8 mouse cellular contexts compared by ENCODE assay signal in the genomic region with DNA sequence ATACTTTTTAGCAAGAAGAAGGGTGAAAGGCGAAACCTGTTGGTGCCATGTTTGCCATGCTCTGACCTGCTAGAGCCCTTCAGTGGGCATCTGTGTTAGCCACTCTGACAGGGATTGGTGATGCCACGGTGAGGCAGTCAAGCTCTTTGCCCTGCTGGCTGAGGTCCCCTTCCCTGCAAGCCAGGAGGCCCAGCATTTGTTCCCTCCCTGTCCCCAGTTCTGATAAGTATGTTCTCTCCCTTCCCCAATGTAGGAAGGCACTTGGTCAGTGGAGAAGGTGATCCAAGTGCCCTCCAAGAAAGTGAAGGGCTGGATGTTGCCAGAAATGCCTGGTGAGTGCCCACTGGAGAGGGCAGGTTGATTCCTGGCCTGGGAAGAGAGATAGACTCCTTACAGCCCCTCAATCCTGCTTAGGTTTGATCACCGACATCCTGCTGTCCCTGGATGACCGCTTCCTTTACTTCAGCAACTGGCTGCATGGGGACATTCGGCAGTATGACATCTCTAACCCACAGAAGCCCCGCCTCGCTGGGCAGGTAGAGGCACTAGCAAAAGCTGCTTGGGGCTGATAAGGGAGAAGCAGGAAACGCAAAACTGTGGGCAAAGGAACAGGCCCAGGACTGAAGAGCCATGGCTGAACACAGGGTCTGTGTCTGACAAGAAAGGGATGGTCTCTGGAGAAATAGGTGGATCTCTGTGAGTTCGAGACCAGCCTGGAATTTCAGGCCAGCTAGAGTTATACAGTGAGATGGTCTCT. TPM values are rescaled to one million over a fixed set of nuclear protein-coding genes. Genes with fewer than 3 reads are reported as not detected.
DNase-seq lines count a peak whose midpoint lies in the region; ATAC-seq lines count a peak whose summit lies in the region.
"Not testable (repeated sequence)": the region's sequence is repeated elsewhere in the genome, so short reads cannot be mapped to it uniquely, and the experiment has no call there.

No protein-coding gene starts in this region.

- not testable (repeated sequence) for H3K27me3 ChIP-seq in liver, embryonic 11.5 days (replicated peaks; ENCODE audit: control insufficient read depth, insufficient read depth, low read length); liver, embryonic 16.5 days (ENCODE audit: control insufficient read depth, insufficient read depth, low read depth, low read length)

- peak overlapping the region; percentile 30; the same call in 1 of the 2 replicates for H3K27ac ChIP-seq in liver, embryonic 11.5 days (ENCODE audit: low read depth, low read length)
- H3K27ac ChIP-seq in liver, embryonic 16.5 days (ENCODE audit: low read length) = peak overlapping the region; percentile 80

- DNase-seq in 416B (ENCODE audit: low read depth) = peak; percentile 77
- peak; percentile 77 for DNase-seq in c-Kit-negative CD71-positive TER-119-positive erythroid progenitor cells, embryonic 14.5 days (ENCODE audit: low read depth, low spot score)
- not testable (repeated sequence) for DNase-seq in liver, embryonic 11.5 days (ENCODE audit: low spot score)
- DNase-seq in spleen, postnatal 36 days (ENCODE audit: low spot score in 2 of 2) = peak; percentile 61 to 81

- H3K9me3 ChIP-seq in liver, embryonic 11.5 days (ENCODE audit: control insufficient read depth, low read length); liver, embryonic 16.5 days (replicated peaks; ENCODE audit: control insufficient read depth, low read length): not testable (repeated sequence)

- WGBS in liver, embryonic 11.5 days = 30% methylated on average over 9 of the region's 9 CpGs
- 31% methylated on average over 9 of the region's 9 CpGs for WGBS in liver, embryonic 16.5 days (ENCODE audit: insufficient replicate concordance)

- H3K4me1 ChIP-seq in liver, embryonic 11.5 days (replicated peaks; ENCODE audit: control insufficient read depth, insufficient read depth, low read length) = not testable (repeated sequence)
- H3K4me1 ChIP-seq in liver, embryonic 16.5 days (ENCODE audit: control insufficient read depth, low read depth, low read length) = peaks cover 16% of the 10 kb centered on the region

- not testable (repeated sequence) for H3K4me2 ChIP-seq in liver, embryonic 11.5 days
- peak overlapping the region; percentile 30; the same call in 1 of the 2 replicates for H3K4me2 ChIP-seq in liver, embryonic 16.5 days (ENCODE audit: low read depth, low read length)

- not testable (repeated sequence) for H3K36me3 ChIP-seq in liver, embryonic 11.5 days (ENCODE audit: control insufficient read depth, insufficient read depth, low read length); liver, embryonic 16.5 days (ENCODE audit: control insufficient read depth, insufficient read depth)

- peak; percentile 92 for ATAC-seq in erythroid progenitor cell, adult 5-6 weeks (replicated peaks; ENCODE audit: low FRiP score, poor library complexity, severe bottlenecking)
- ATAC-seq in hematopoietic stem cell, adult 5-6 weeks (replicated peaks in 1 of 2; ENCODE audit: insufficient read depth in 1 of 2, low FRiP score in 2 of 2, low TSS enrichment in 1 of 2, low read depth in 1 of 2, poor library complexity in 2 of 2, severe bottlenecking in 2 of 2) = peak; percentile 72 to 82
- peak; percentile 90 for ATAC-seq in liver, embryonic 11.5 days (replicated peaks; ENCODE audit: low FRiP score)
- ATAC-seq in liver, embryonic 16.5 days (ENCODE audit: low read depth) = peak; percentile 97
- peak; percentile 96 for ATAC-seq in megakaryocyte progenitor cell, adult 5-6 weeks (replicated peaks; ENCODE audit: poor library complexity)

- not testable (repeated sequence) for H3K9ac ChIP-seq in liver, embryonic 11.5 days (ENCODE audit: low read depth, low read length); liver, embryonic 16.5 days (ENCODE audit: low read depth, low read length)

- H3K4me3 ChIP-seq in liver, embryonic 11.5 days (ENCODE audit: low read depth, low read length); liver, embryonic 16.5 days (ENCODE audit: low read depth, low read length): not testable (repeated sequence)

RNA-seq across cellular contexts. Expression of a gene that starts 9.5 kb away (rescaled TPM):
- total RNA-seq in erythroid progenitor cell, adult 5-6 weeks (2015; ENCODE audit: low replicate concordance) = 31.7 and 38.1 TPM in 2 replicates
- 31.1 and 34.5 TPM in 2 replicates for total RNA-seq in erythroid progenitor cell, adult 5-6 weeks (2017; ENCODE audit: low replicate concordance)
- 40.0 and 49.6 TPM in 2 replicates for total RNA-seq in hematopoietic stem cell, adult 5-6 weeks (2017)
- 68.2 and 82.0 TPM in 2 replicates for polyA plus RNA-seq in liver, embryonic 11.5 days (2014; fragmentation: Nextera tagmentation; extraction: Ambion mirVana)
- polyA plus RNA-seq in liver, embryonic 16.5 days (2015; fragmentation: Nextera tagmentation; extraction: Ambion mirVana) = 139 and 163 TPM in 2 replicates
- total RNA-seq in megakaryocyte progenitor cell, adult 5-6 weeks (2015) = 27.3 and 28.8 TPM in 2 replicates
- 28.2 and 38.5 TPM in 2 replicates for total RNA-seq in megakaryocyte progenitor cell, adult 5-6 weeks (2017)

RNA-seq across cellular contexts. Expression of a gene that starts 11.5 kb away (rescaled TPM):
- total RNA-seq in erythroid progenitor cell, adult 5-6 weeks (2015; ENCODE audit: low replicate concordance) = 4.3 and 6.7 TPM in 2 replicates
- total RNA-seq in erythroid progenitor cell, adult 5-6 weeks (2017; ENCODE audit: low replicate concordance) = 1.4 and 2.3 TPM in 2 replicates
- 28.1 and 39.0 TPM in 2 replicates for total RNA-seq in hematopoietic stem cell, adult 5-6 weeks (2017)
- polyA plus RNA-seq in liver, embryonic 11.5 days (2014; fragmentation: Nextera tagmentation; extraction: Ambion mirVana) = 4.5 and 4.9 TPM in 2 replicates
- 1.2 TPM in 2 replicates for polyA plus RNA-seq in liver, embryonic 16.5 days (2015; fragmentation: Nextera tagmentation; extraction: Ambion mirVana)
- total RNA-seq in megakaryocyte progenitor cell, adult 5-6 weeks (2015) = 18.0 and 20.3 TPM in 2 replicates
- total RNA-seq in megakaryocyte progenitor cell, adult 5-6 weeks (2017) = 16.2 and 20.3 TPM in 2 replicates

RNA-seq across cellular contexts. Expression of a gene that starts 32.1 kb away (rescaled TPM):
- 12.2 and 26.7 TPM in 2 replicates for total RNA-seq in erythroid progenitor cell, adult 5-6 weeks (2015; ENCODE audit: low replicate concordance)
- 9.5 and 26.1 TPM in 2 replicates for total RNA-seq in erythroid progenitor cell, adult 5-6 weeks (2017; ENCODE audit: low replicate concordance)
- total RNA-seq in hematopoietic stem cell, adult 5-6 weeks (2017) = 28.3 and 34.2 TPM in 2 replicates
- polyA plus RNA-seq in liver, embryonic 11.5 days (2014; fragmentation: Nextera tagmentation; extraction: Ambion mirVana) = 17.0 and 20.5 TPM in 2 replicates
- 7.8 and 11.6 TPM in 2 replicates for polyA plus RNA-seq in liver, embryonic 16.5 days (2015; fragmentation: Nextera tagmentation; extraction: Ambion mirVana)
- 21.2 and 23.5 TPM in 2 replicates for total RNA-seq in megakaryocyte progenitor cell, adult 5-6 weeks (2015)
- total RNA-seq in megakaryocyte progenitor cell, adult 5-6 weeks (2017) = 24.0 and 24.5 TPM in 2 replicates

RNA-seq across cellular contexts. Expression of a gene that starts 55.6 kb away (rescaled TPM):
- 171 and 185 TPM in 2 replicates for total RNA-seq in erythroid progenitor cell, adult 5-6 weeks (2015; ENCODE audit: low replicate concordance)
- total RNA-seq in erythroid progenitor cell, adult 5-6 weeks (2017; ENCODE audit: low replicate concordance) = 25.2 and 96.7 TPM in 2 replicates
- total RNA-seq in hematopoietic stem cell, adult 5-6 weeks (2017) = 170 and 200 TPM in 2 replicates
- 342 and 349 TPM in 2 replicates for polyA plus RNA-seq in liver, embryonic 11.5 days (2014; fragmentation: Nextera tagmentation; extraction: Ambion mirVana)
- 138 and 157 TPM in 2 replicates for polyA plus RNA-seq in liver, embryonic 16.5 days (2015; fragmentation: Nextera tagmentation; extraction: Ambion mirVana)
- total RNA-seq in megakaryocyte progenitor cell, adult 5-6 weeks (2015) = 341 and 364 TPM in 2 replicates
- 196 and 240 TPM in 2 replicates for total RNA-seq in megakaryocyte progenitor cell, adult 5-6 weeks (2017)
